In the genomic region with DNA sequence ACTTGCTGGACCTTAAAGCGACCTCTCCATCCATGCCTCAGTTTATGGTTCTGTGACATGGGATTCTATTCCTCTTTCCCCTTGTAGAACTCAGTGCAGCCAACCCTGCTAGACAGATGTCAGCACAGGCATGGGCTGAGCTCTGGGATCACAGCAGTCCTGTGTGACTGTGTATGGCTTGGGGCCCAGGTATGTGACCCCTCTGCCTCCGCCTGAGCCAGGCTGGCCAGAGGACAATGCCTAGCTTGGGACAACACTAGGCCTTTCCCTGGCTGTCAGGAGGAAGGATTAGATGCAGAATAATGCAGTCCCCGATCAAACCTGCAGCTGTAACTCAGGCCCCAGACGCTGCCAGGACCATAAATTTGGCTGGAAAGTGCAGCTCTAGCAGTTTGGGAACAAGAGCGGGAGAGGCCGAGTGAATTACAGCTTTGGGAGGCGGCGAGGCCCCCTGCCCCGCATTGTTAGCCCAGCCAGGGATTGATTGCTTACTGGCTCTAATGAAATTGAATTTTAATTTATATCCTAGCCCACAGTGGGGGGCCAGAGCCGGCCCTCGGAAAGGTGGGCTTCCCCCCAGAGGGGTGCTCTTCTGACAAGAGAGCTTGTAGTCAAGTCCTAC, we compare ENCODE assay signal across 20 mouse cellular contexts. TPM values are rescaled to one million over a fixed set of nuclear protein-coding genes. Genes with fewer than 3 reads are reported as not detected.
DNase-seq lines count a peak whose midpoint lies in the region; ATAC-seq and TF ChIP-seq lines count a peak whose summit lies in the region.
"Had no signal": no experiment of that assay in that cellular context is flagged by ENCODE, and none has a peak within 500 bp of the region (broad histone marks: within the 10 kb centered on the region; RNA-seq: fewer than 3 reads in every experiment).

No protein-coding gene starts in this region.

- TF ChIP-seq CTCF in midbrain, postnatal 0 days (IDR thresholded peaks at IDR 0.05): no peak
- TF ChIP-seq CTCF in lung, adult 2 months (IDR thresholded peaks at IDR 0.05; ENCODE audit: insufficient read depth, low read length): no peak

- ATAC-seq in forebrain, embryonic 13.5 days: no peak
- ATAC-seq in midbrain, embryonic 11.5 days (ENCODE audit: low FRiP score): no peak
- ATAC-seq in midbrain, postnatal 0 days (ENCODE audit: low FRiP score): no peak
- ATAC-seq: activated CD4-positive, CD25-positive, alpha-beta regulatory T cell, adult 4 months; CD4-positive, CD25-positive, alpha-beta regulatory T cell, adult 4 months; forebrain, embryonic 16.5 days; lung, postnatal 0 days had no signal

- TF ChIP-seq POLR2A in lung, adult 2 months (IDR thresholded peaks at IDR 0.05; ENCODE audit: borderline replicate concordance, extremely low read depth, low read depth, low read length): no peak

- no peak overlapping the region for H3K9ac ChIP-seq in forebrain, embryonic 13.5 days
- 0 out of 2 replicates have a peak overlapping the region, but pooled peaks have one; percentile 24 for H3K9ac ChIP-seq in midbrain, embryonic 11.5 days (ENCODE audit: low read length)
- no peak overlapping the region for H3K9ac ChIP-seq in midbrain, postnatal 0 days (replicated peaks; ENCODE audit: low read length, poor library complexity, severe bottlenecking)
- H3K9ac ChIP-seq: hindbrain, embryonic 12.5 days; liver, embryonic 15.5 days had no signal

- H3K27ac ChIP-seq in forebrain, embryonic 10.5 days: 0 out of 2 replicates have a peak overlapping the region, but pooled peaks have one; percentile 44
- no peak overlapping the region for H3K27ac ChIP-seq in forebrain, embryonic 13.5 days
- H3K27ac ChIP-seq in midbrain, embryonic 11.5 days (ENCODE audit: low read depth, low read length): no peak overlapping the region
- H3K27ac ChIP-seq in midbrain, postnatal 0 days (ENCODE audit: low read depth, low read length): no peak overlapping the region
- H3K27ac ChIP-seq: embryonic facial prominence, embryonic 10.5 days; gastrocnemius, adult 2 months; heart, embryonic 10.5 days; hindbrain, embryonic 12.5 days; liver, embryonic 15.5 days had no signal

- no peaks in the 10 kb centered on the region for H3K36me3 ChIP-seq in forebrain, embryonic 10.5 days (replicated peaks)
- H3K36me3 ChIP-seq in forebrain, embryonic 13.5 days (ENCODE audit: poor library complexity, severe bottlenecking): no peaks in the 10 kb centered on the region
- H3K36me3 ChIP-seq in midbrain, embryonic 11.5 days (ENCODE audit: control insufficient read depth, insufficient read depth, low read length): no peaks in the 10 kb centered on the region
- no peaks in the 10 kb centered on the region for H3K36me3 ChIP-seq in midbrain, postnatal 0 days (ENCODE audit: insufficient read depth, low read length)
- H3K36me3 ChIP-seq: embryonic facial prominence, embryonic 10.5 days; heart, embryonic 10.5 days; hindbrain, embryonic 12.5 days; liver, embryonic 15.5 days had no signal

- no peak overlapping the region for H3K4me2 ChIP-seq in forebrain, embryonic 13.5 days
- H3K4me2 ChIP-seq in midbrain, embryonic 11.5 days: no peak overlapping the region
- no peak overlapping the region for H3K4me2 ChIP-seq in midbrain, postnatal 0 days (ENCODE audit: low read depth, low read length, poor library complexity, severe bottlenecking)
- H3K4me2 ChIP-seq: hindbrain, embryonic 12.5 days; liver, embryonic 15.5 days had no signal

- no peak for DNase-seq in forebrain, embryonic 10.5 days (ENCODE audit: extremely low spot score, low spot score)
- DNase-seq in midbrain, embryonic 11.5 days (ENCODE audit: low spot score, missing footprints): no peak
- DNase-seq in midbrain, postnatal 0 days (ENCODE audit: low spot score): no peak
- DNase-seq in neural tube, embryonic 10.5 days (ENCODE audit: extremely low spot score, low spot score): peak; percentile 42
- DNase-seq in lung, adult 2 months: no peak
- no peak for DNase-seq in layer of hippocampus, postnatal 14 days (ENCODE audit: low spot score in 2 of 2)
- DNase-seq: adrenal gland, postnatal 10 days; cerebellum, postnatal 10 days; gastrocnemius, adult 2 months; heart, postnatal 10 days; kidney, adult 8-10 months had no signal

- WGBS in forebrain, embryonic 10.5 days: 52% methylated on average over 11 of the region's 11 CpGs
- 51% methylated on average over 11 of the region's 11 CpGs for WGBS in forebrain, embryonic 13.5 days
- WGBS in midbrain, embryonic 11.5 days: 59% methylated on average over 11 of the region's 11 CpGs
- 54% methylated on average over 11 of the region's 11 CpGs for WGBS in midbrain, postnatal 0 days
- 78% methylated on average over 11 of the region's 11 CpGs for WGBS in lung, adult 2 months

- peaks cover 16% of the 10 kb centered on the region for H3K4me1 ChIP-seq in forebrain, embryonic 10.5 days
- H3K4me1 ChIP-seq in forebrain, embryonic 13.5 days: peaks cover 6% of the 10 kb centered on the region; the same call in 1 of the 2 replicates
- no peaks in the 10 kb centered on the region for H3K4me1 ChIP-seq in midbrain, embryonic 11.5 days (ENCODE audit: control insufficient read depth, insufficient read depth, low read length)
- H3K4me1 ChIP-seq in midbrain, postnatal 0 days (ENCODE audit: insufficient read depth, low read length): no peaks in the 10 kb centered on the region
- no peaks in the 10 kb centered on the region for H3K4me1 ChIP-seq in lung, adult 2 months (ENCODE audit: control insufficient read depth, insufficient read depth, low read length)
- H3K4me1 ChIP-seq: heart, embryonic 10.5 days had no signal

- peaks cover 6% of the 10 kb centered on the region; the same call in 1 of the 2 replicates for H3K9me3 ChIP-seq in forebrain, embryonic 10.5 days
- H3K9me3 ChIP-seq in forebrain, embryonic 13.5 days (replicated peaks): 0 out of 2 replicates have a peak, but pooled peaks cover 2% of the 10 kb centered on the region
- H3K9me3 ChIP-seq in midbrain, embryonic 11.5 days (ENCODE audit: control insufficient read depth, low read length): no peaks in the 10 kb centered on the region
- H3K9me3 ChIP-seq in midbrain, postnatal 0 days (ENCODE audit: low read length): no peaks in the 10 kb centered on the region
- H3K9me3 ChIP-seq: embryonic facial prominence, embryonic 10.5 days; heart, embryonic 10.5 days; liver, embryonic 15.5 days had no signal

- no peak overlapping the region for H3K4me3 ChIP-seq in forebrain, embryonic 10.5 days
- H3K4me3 ChIP-seq in forebrain, embryonic 13.5 days: no peak overlapping the region
- H3K4me3 ChIP-seq in midbrain, embryonic 11.5 days (ENCODE audit: low read depth, low read length): no peak overlapping the region
- H3K4me3 ChIP-seq in midbrain, postnatal 0 days (ENCODE audit: low read depth, low read length): no peak overlapping the region
- no peak overlapping the region for H3K4me3 ChIP-seq in lung, adult 2 months (replicated peaks; ENCODE audit: extremely low read depth, low read depth, low read length)
- H3K4me3 ChIP-seq: embryonic facial prominence, embryonic 10.5 days; gastrocnemius, adult 2 months; heart, embryonic 10.5 days; hindbrain, embryonic 12.5 days; liver, embryonic 15.5 days had no signal

- no peaks in the 10 kb centered on the region for H3K27me3 ChIP-seq in forebrain, embryonic 10.5 days (ENCODE audit: poor library complexity, severe bottlenecking)
- H3K27me3 ChIP-seq in forebrain, embryonic 13.5 days: no peaks in the 10 kb centered on the region
- H3K27me3 ChIP-seq in midbrain, embryonic 11.5 days (ENCODE audit: control insufficient read depth, insufficient read depth, low read length): no peaks in the 10 kb centered on the region
- H3K27me3 ChIP-seq in midbrain, postnatal 0 days (ENCODE audit: insufficient read depth, low read length): no peaks in the 10 kb centered on the region
- H3K27me3 ChIP-seq: hindbrain, embryonic 12.5 days; liver, embryonic 15.5 days had no signal

RNA-seq across cellular contexts. Expression of gene Gna12, which starts 25.8 kb away (rescaled TPM):
- 6.1 and 7.6 TPM in 2 replicates for polyA plus RNA-seq in forebrain, embryonic 10.5 days (2016; fragmentation: Nextera tagmentation; extraction: Ambion mirVana)
- polyA plus RNA-seq in forebrain, embryonic 13.5 days (2015; fragmentation: Nextera tagmentation; extraction: Ambion mirVana): 11.0 and 12.6 TPM in 2 replicates
- 25.8 and 33.4 TPM in 2 replicates for polyA plus RNA-seq in midbrain, embryonic 11.5 days (2014; fragmentation: Nextera tagmentation; extraction: Ambion mirVana)
- 115 and 152 TPM in 2 replicates for total RNA-seq in midbrain, postnatal 0 days (2014; rRNA removed)
- 26.5 and 28.0 TPM in 2 replicates for polyA plus RNA-seq in midbrain, postnatal 0 days (2015; fragmentation: Nextera tagmentation; extraction: Ambion mirVana)
- polyA plus RNA-seq in lung, adult 2 months (2012; rRNA removed): 112 and 120 TPM in 2 replicates
- 10 to 100 TPM; 88.7 to 96.0 TPM for total RNA-seq in layer of hippocampus, postnatal 14 days (2021)
